Mouse (Mus musculus) G1E (cell line): ENCODE data around the gene Entpd2. TPM values are rescaled to one million over a fixed set of nuclear protein-coding genes. Genes with fewer than 3 reads are reported as not detected.

Source experiments
- ATAC-seq: 2 replicates; pipeline ENCODE4 v1.8.0; 2016; ENCODE audit warnings: mild to moderate bottlenecking; ENCODE audit not compliant: insufficient number of reproducible peaks, poor library complexity, low FRiP score, severe bottlenecking; ENCODE audit errors: extremely low read depth
- DNase-seq: peaks from one replicate; pipeline ENCODE4 v3.0.0; 2012; ENCODE audit warnings: low spot score
- H3K27me3 ChIP-seq: 2 replicates; pipeline ENCODE4 v1.6.1; 2012; ENCODE audit warnings: mild to moderate bottlenecking, low read length, inconsistent platforms; ENCODE audit not compliant: insufficient read depth
- H3K36me3 ChIP-seq: replicated peaks from 2 replicates; pipeline ENCODE3; 2012; ENCODE audit warnings: mild to moderate bottlenecking, inconsistent platforms
- H3K4me1 ChIP-seq: 2 replicates; pipeline ENCODE4 v1.6.1; 2012; ENCODE audit warnings: low read depth, low read length, inconsistent platforms, mixed read lengths; ENCODE audit not compliant: insufficient read depth
- H3K4me3 ChIP-seq: 2 replicates; pipeline ENCODE4 v1.5.1; 2012; ENCODE audit warnings: low read depth, mild to moderate bottlenecking, inconsistent platforms, low read length, moderate library complexity, mixed read lengths
- H3K9me3 ChIP-seq: replicated peaks from 2 replicates; pipeline ENCODE4 v1.6.1; 2012; ENCODE audit warnings: inconsistent platforms
- CTCF ChIP-seq: IDR thresholded peaks from 2 replicates; pipeline ENCODE4 v1.5.1; 2012; ENCODE audit warnings: low read depth, low read length, inconsistent platforms, mixed read lengths
- GATA1 ChIP-seq: IDR thresholded peaks from 2 replicates; pipeline ENCODE4 v1.6.1; 2012; ENCODE audit warnings: borderline replicate concordance, low read length, inconsistent platforms, mixed read lengths
- GATA2 ChIP-seq: IDR thresholded peaks from 2 replicates; pipeline ENCODE4 v1.6.1; 2012; ENCODE audit warnings: low read depth, low read length, inconsistent platforms, borderline replicate concordance
- POLR2AphosphoS5 ChIP-seq: IDR thresholded peaks from 2 replicates; pipeline ENCODE4 v1.6.1; 2012; ENCODE audit warnings: low read depth, low read length, inconsistent platforms; ENCODE audit not compliant: insufficient replicate concordance
- TAL1 ChIP-seq: conservative IDR thresholded peaks from 2 replicates; pipeline ENCODE4 v1.6.1; 2012; ENCODE audit warnings: low read depth, low read length, inconsistent platforms, mixed read lengths
- polyA plus RNA-seq: library from polyadenylated mRNA; stranded (reverse); fragments of >175 nt; gene quantifications from 2 replicates; pipeline ENCODE4 v1.2.3, GENCODE M21; 2012
- total RNA-seq, 2 experiments: library from RNA; stranded (forward) in 1 of 2; stranded (reverse) in 1 of 2; fragments of 200-1000 nt in 1 of 2; fragments of >200 nt in 1 of 2; fragmentation: Nextera tagmentation in 1 of 2; gene quantifications; 2 replicates each; pipeline ENCODE4 v1.2.3; 2014 to 2017

Gene Entpd2
- total and polyA plus RNA-seq, 3 experiments: 0.03 TPM; not detected in 2

DNA sequence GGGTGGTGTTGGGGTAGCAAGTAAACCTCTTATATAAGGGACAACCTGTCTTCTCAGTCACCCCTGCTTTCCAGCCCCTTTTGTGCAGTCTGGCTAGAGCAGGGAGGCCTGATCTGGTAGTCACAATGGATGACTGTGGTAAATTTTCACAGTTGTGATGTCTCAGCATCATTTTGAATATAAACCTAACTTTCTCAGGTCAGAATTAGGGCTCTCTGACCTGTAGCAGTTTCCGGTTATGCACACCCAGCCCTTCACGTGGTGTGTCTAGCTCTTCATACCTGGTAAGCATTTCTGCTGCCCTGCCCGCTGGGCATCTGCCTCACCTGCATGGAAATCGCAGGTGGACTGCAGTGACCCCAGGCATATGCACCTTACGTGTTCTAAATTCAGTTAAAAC is 31.6 kb downstream of the Entpd2 start:
- no peak overlapping the region for H3K4me3 ChIP-seq
- H3K36me3 ChIP-seq: no peaks in the 10 kb centered on the region
- ATAC-seq: no peak
- TF ChIP-seq GATA2 (no peak), GATA1 (no peak), POLR2AphosphoS5 (no peak), CTCF (no peak), TAL1 (no peak)
- peaks cover 68% of the 10 kb centered on the region for H3K27me3 ChIP-seq
- H3K9me3 ChIP-seq: no peaks in the 10 kb centered on the region
- no peak for DNase-seq
- H3K4me1 ChIP-seq: peaks cover 47% of the 10 kb centered on the region

DNA sequence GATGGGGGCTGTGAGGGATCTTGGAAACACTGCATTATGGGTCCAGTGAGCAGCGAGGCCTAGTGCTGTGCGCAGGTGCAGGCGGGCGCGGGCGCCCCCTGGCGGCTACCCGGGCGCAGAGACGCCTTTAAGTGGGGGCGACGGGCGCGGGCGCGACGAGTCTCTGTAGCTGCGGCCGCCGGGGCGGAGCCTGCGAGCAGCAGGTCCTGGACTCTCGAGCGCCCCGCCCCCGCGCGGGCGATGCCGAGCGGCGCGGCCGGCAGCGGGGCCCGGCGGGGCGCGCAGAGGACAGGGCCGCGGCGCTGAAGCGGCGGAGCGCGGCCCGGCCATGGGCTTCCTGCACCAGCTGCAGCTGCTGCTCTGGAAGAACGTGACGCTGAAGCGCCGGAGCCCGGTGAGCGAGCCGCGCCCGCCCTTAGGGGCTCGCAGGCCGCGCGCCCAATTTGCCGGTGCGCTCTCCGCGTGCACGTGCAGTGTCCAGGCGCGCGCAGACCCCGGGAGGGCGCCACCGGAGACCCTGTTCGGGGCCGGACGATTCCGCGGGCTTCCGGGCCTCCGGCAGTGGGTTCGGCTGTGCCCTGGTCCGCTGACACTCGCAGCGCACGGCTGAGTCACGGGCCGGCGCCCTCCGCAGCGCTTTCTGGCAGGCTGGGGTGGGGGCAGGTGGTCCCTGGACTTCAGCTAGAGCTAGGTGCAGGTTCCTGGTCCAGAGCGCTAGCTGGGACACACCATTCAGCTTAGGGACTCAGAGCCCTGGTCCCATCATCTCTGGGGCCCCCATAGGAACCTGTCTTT is 33.0 kb downstream of the Entpd2 start, which contains the start of gene Abca2:
TSS of gene Abca2 (plus strand) at position 262 of the 795 bp plus-strand sequence.
- Histone ChIP-seq H3K4me3 (peak within 1 kb of the TSS; percentile 77), H3K4me1 (peaks cover 37% of the 10 kb centered on the region), H3K27me3 (peaks cover 63% of the 10 kb centered on the region), H3K36me3 (no peaks in the 10 kb centered on the region), H3K9me3 (no peaks in the 10 kb centered on the region)
- TF ChIP-seq CTCF (peak; percentile 83), GATA2 (no peak)
- ATAC-seq (peak; percentile 66), DNase-seq (peak; percentile 98)

DNA sequence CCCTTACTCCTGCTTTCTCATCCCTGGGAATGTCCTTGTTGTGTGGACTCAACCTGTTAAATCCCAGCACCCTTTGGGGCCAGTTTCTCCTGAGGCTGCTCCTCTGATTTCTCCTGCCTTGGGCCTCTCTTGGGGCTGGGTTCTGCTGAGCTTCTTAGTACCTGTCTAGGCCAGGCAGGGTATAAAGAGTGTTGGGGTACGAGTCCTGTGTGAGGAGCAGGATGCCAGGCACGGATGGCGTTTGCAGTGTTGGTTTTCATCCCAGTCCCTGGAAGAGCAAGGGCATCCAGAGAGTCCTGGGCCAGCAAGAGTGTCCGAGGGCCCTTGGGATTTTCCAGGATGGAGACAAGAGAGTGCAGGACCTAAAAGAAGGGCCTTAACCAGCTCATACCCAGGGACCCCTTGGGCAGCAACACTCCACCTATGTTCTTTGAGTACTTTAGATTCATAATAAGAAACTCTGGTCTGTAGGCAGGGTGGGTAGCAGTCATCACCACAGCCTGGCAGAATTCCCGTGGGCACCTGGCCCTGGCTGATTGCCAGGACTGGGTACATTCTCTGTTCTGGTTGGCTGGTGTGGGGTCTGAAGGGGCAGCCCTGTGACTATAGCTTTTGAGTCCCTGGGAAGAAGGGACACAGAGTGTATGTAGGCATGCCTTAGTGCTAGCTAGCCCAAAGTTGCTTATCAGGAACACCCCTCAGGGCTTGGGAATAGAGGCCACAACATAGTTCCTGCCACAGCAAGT is 33.9 kb downstream of the Entpd2 start:
- no peak for DNase-seq
- H3K4me1 ChIP-seq: peaks cover 34% of the 10 kb centered on the region
- H3K36me3 ChIP-seq: no peaks in the 10 kb centered on the region
- H3K9me3 ChIP-seq: no peaks in the 10 kb centered on the region
- TF ChIP-seq GATA1 (no peak), TAL1 (no peak), CTCF (no peak), GATA2 (no peak), POLR2AphosphoS5 (no peak)
- peaks cover 59% of the 10 kb centered on the region for H3K27me3 ChIP-seq
- peak overlapping the region; percentile 77 for H3K4me3 ChIP-seq
- no peak for ATAC-seq

DNA sequence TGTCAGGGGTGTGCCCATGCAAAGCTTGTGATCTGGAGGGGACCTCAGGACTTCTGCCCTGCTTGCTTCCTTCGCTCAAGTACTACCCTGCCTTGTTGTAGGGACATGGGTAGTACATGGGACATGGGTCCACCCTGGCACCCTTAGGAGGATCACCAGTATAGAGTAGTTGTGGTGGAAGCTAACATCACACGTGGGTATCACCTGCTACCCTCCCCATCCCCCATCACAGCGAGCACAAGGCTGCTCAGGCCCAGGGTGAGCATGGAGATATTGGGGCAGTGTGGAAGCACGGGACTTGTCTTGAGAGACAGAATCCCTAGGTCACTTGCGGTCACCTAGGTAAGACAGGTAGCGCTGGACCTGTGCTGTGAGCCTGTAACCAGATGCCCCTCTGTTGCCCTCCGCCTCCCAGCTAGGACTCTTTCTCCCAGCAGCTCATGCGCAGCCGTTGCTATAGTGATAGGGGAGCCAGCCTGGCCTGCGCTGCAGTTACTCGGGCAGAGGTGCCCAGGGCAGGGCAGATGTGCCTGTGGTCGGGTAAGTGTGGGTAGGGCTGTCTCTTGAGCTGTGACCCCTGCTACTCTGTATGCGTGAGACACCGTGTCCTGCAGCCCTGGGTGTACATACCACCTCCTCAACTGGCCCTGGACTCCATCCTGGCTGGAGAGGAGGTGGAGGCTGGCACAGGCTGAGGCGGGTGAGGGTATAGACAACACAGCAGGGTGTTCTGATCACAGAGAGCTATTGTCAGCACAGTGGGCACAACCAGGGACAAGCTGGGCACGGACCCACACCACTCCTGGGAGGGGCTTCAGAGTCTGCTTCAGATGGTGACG is 34.9 kb downstream of the Entpd2 start:
- peaks cover 8% of the 10 kb centered on the region for H3K36me3 ChIP-seq
- peaks cover 54% of the 10 kb centered on the region for H3K27me3 ChIP-seq
- H3K4me1 ChIP-seq: peaks cover 34% of the 10 kb centered on the region
- no peak overlapping the region for H3K4me3 ChIP-seq
- H3K9me3 ChIP-seq: no peaks in the 10 kb centered on the region
- no peak for DNase-seq
- ATAC-seq: no peak
- TF ChIP-seq GATA1: no peak
- no peak for TF ChIP-seq GATA2
- no peak for TF ChIP-seq CTCF
- TF ChIP-seq POLR2AphosphoS5: no peak
- TF ChIP-seq TAL1: no peak

DNA sequence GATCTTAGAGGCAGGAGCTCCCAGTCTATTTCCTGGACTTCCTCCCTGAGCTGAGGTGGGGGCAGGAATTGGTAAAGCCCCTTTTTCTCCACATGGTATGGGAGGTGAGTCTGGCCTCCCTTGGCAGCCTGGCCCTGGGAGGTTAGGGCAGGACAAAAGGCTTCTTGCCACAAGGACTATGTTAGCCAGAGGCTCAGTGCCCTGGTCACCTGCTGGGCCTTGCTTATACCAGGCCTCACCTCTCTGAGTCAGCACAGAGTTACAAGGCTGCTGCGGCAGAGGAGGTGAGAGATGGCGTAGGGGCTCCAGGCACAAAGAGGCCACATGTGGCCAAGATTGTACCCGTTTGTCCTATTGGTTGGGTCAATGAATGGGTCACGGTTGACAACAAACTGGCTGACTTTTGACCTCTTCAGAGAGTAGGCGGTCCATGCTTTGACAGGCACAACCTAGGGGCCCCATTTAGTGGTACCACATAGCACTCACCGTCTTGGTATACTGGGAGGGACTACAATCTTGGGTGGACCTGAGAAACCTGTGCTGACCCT is 35.7 kb downstream of the Entpd2 start:
- Histone ChIP-seq H3K27me3 (peaks cover 47% of the 10 kb centered on the region), H3K36me3 (peaks cover 8% of the 10 kb centered on the region), H3K4me3 (no peak overlapping the region), H3K4me1 (peaks cover 32% of the 10 kb centered on the region), H3K9me3 (no peaks in the 10 kb centered on the region)
- TF ChIP-seq POLR2AphosphoS5 (no peak), GATA2 (no peak), GATA1 (no peak), TAL1 (no peak), CTCF (no peak)
- ATAC-seq (no peak), DNase-seq (no peak)
